Mouse (Mus musculus) brain, embryonic 14.5 days (tissue): Measurements from ENCODE around the gene Polrmt.

ENCODE experiments used
- CTCF ChIP-seq: fragments of 200-500 bp; IDR thresholded peaks from 2 replicates; pipeline ENCODE4 v1.5.1; 2012; ENCODE audit warnings: inconsistent platforms, mild to moderate bottlenecking, moderate library complexity, borderline replicate concordance; ENCODE audit not compliant: insufficient read depth, insufficient read length; ENCODE audit errors: extremely low read depth
- POLR2A ChIP-seq: fragments of 200-500 bp; IDR thresholded peaks from 2 replicates; pipeline ENCODE4 v1.6.1; 2012; ENCODE audit warnings: mild to moderate bottlenecking, inconsistent platforms, borderline replicate concordance; ENCODE audit not compliant: poor library complexity, insufficient read depth, insufficient read length, severe bottlenecking; ENCODE audit errors: extremely low read depth

- TF ChIP-seq CTCF (no peak), POLR2A (no peak)
Observed at GRCm38 (mm10) chr10:79781956-79782355, 35.6 kb upstream of the Polrmt start.
